Mouse (Mus musculus) forebrain, embryonic 15.5 days (tissue): Measurements from ENCODE around the gene Kcna5. TPM values are rescaled to one million over a fixed set of nuclear protein-coding genes. Genes with fewer than 3 reads are reported as not detected.

Source experiments
- ATAC-seq: fragments of 200-750 bp; cut with Nextera tagmentation; replicated peaks from 2 replicates; pipeline ENCODE4 v1.8.0; 2017; ENCODE audit warnings: mild to moderate bottlenecking, moderate TSS enrichment, moderate library complexity
- H3K27ac ChIP-seq: fragments of 300-500 bp; sonication (generic); replicated peaks from 2 replicates; pipeline ENCODE4 v1.5.1; 2015; ENCODE audit warnings: mild to moderate bottlenecking, inconsistent platforms
- H3K27me3 ChIP-seq: fragments of 300-500 bp; sonication (generic); 2 replicates; pipeline ENCODE4 v1.6.1; 2015; ENCODE audit warnings: inconsistent platforms
- H3K36me3 ChIP-seq: fragments of 300-500 bp; sonication (generic); 2 replicates; pipeline ENCODE4 v1.6.1; 2015; ENCODE audit warnings: mild to moderate bottlenecking, inconsistent platforms
- H3K4me1 ChIP-seq: fragments of 300-500 bp; sonication (generic); 2 replicates; pipeline ENCODE4 v1.6.1; 2015; ENCODE audit warnings: inconsistent platforms
- H3K4me2 ChIP-seq: fragments of 300-500 bp; sonication (generic); replicated peaks from 2 replicates; pipeline ENCODE4 v1.6.1; 2015; ENCODE audit warnings: mild to moderate bottlenecking, inconsistent platforms
- H3K4me3 ChIP-seq: fragments of 300-500 bp; sonication (generic); 2 replicates; pipeline ENCODE4 v1.5.1; 2015; ENCODE audit warnings: mild to moderate bottlenecking, inconsistent platforms
- H3K9ac ChIP-seq: fragments of 300-500 bp; sonication (generic); replicated peaks from 2 replicates; pipeline ENCODE4 v1.6.1; 2015; ENCODE audit warnings: mild to moderate bottlenecking, inconsistent platforms
- H3K9me3 ChIP-seq: fragments of 300-500 bp; sonication (generic); 2 replicates; pipeline ENCODE4 v1.6.1; 2016; ENCODE audit warnings: inconsistent platforms
- WGBS: fragments of 180-500 bp; shearing (Covaris S2); methylation state at CpG from one replicate; pipeline ENCODE4 v1.1.7; 2015; ENCODE audit warnings: mixed read lengths; 5-methylcytosine and 5-hydroxymethylcytosine counted together
- polyA plus RNA-seq: library from polyadenylated mRNA; unstranded; fragments of >200 nt; fragmentation: Nextera tagmentation; extraction: Ambion mirVana; gene quantifications from 2 replicates; pipeline ENCODE4 v1.2.1, GENCODE M21; 2015

Kcna5 gene
- polyA plus RNA-seq, result 1.3 and 2.4 TPM in 2 replicates

DNA sequence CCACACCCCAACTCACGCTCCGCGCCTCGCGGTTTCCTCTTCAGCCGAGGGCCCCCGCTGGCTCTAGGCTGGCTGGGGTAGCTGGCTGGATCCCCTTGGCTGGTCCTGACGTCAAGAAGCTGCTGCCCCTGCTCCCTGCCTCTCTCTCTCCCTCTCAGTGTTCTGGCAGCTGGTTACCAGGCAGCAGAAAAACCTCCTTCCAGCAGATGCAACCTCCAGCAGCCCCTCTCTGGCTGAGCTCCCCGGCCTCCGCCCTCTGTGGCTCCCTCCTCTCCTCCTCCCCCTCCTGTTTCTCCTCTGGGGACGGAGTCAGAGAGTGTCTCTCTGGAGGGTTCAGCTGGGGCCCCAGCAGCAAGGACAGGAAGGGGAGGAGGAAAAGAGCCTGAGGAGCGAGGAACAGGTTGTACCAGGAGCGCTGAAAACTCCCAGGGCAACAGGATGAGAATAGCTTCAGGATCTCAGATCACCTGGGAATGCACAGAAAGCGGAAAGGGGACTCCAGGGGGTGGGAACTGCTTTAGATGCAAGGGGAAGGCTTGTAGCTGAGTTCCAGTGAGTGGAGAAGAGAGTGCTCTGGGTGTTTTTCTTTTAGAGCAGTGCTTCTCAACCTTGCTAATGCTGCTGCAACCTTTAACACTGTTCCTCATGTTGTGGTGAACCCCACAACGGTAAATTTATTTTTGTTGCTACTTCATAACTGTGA, at the start of gene Kcna5:
Gene Kcna5 (minus strand): TSS at position 205 of the 703 bp plus-strand sequence.
- Histone ChIP-seq H3K4me2 (peak within 1 kb of the TSS; percentile 41), H3K4me3 (peak within 1 kb of the TSS; percentile 19), H3K36me3 (no peaks in the 10 kb centered on the region), H3K4me1 (peaks cover 9% of the 10 kb centered on the region), H3K9me3 (no peaks in the 10 kb centered on the region), H3K9ac (0 out of 2 replicates have a peak within 1 kb of the TSS, but pooled peaks have one; percentile 7), H3K27me3 (peaks cover 13% of the 10 kb centered on the region; the same call in 1 of the 2 replicates), H3K27ac (peak within 1 kb of the TSS; percentile 31; the same call in 1 of the 2 replicates)
- peak; percentile 82 for ATAC-seq
- 3% methylated on average over 14 of the region's 15 CpGs for WGBS

- no peak for ATAC-seq
- Histone ChIP-seq H3K27ac (no peak overlapping the region), H3K4me1 (peaks cover 4% of the 10 kb centered on the region; the same call in 1 of the 2 replicates), H3K4me2 (no peak overlapping the region), H3K36me3 (no peaks in the 10 kb centered on the region), H3K4me3 (no peak overlapping the region), H3K27me3 (no peaks in the 10 kb centered on the region), H3K9me3 (no peaks in the 10 kb centered on the region), H3K9ac (no peak overlapping the region)
- 67% methylated on average over 7 of the region's 7 CpGs for WGBS
These were observed 47.9 kb upstream of the Kcna5 start for GRCm38 (mm10) chr6:126583075-126583474.

DNA sequence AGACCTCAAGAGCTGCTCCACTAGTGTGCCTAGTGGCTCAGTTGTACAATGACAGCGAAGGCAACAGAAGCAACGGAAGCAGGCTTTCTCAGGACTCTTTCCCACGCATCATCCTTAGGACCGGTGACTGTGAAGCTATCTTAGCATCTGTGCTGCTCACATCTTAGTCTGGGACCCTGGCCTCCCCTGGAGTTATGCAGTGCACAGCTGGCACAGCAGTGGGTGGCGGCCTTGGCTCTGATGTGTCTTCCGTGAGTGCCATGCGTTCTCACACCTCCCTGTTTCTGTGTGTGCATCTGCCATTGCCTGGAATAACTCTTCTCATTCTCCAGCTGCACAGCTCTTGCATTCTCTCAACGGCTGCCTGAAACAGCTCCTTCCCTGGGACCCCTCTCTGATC, 46.4 kb upstream of the Kcna5 start:
- Histone ChIP-seq H3K9me3 (no peaks in the 10 kb centered on the region), H3K36me3 (no peaks in the 10 kb centered on the region), H3K4me2 (no peak overlapping the region), H3K4me3 (no peak overlapping the region), H3K4me1 (peaks cover 4% of the 10 kb centered on the region; the same call in 1 of the 2 replicates), H3K27ac (0 out of 2 replicates have a peak overlapping the region, but pooled peaks have one; percentile 9), H3K9ac (no peak overlapping the region), H3K27me3 (no peaks in the 10 kb centered on the region)
- ATAC-seq, result peak; percentile 33; the same call in 1 of the 2 replicates
- 81% methylated on average over 8 of the region's 8 CpGs for WGBS

- Histone ChIP-seq H3K9me3 (no peaks in the 10 kb centered on the region), H3K27me3 (no peaks in the 10 kb centered on the region), H3K27ac (no peak overlapping the region), H3K4me3 (no peak overlapping the region), H3K9ac (no peak overlapping the region), H3K4me2 (no peak overlapping the region), H3K36me3 (no peaks in the 10 kb centered on the region), H3K4me1 (peaks cover 2% of the 10 kb centered on the region; the same call in 1 of the 2 replicates)
- no peak for ATAC-seq
- WGBS, result 79% methylated on average over 3 of the region's 3 CpGs
These were observed 45.4 kb upstream of the Kcna5 start for GRCm38 (mm10) chr6:126580571-126580970.

GRCm38 (mm10) chr6:126577415-126577814, 42.2 kb upstream of the Kcna5 start:
- H3K4me3 ChIP-seq, result no peak overlapping the region
- no peak overlapping the region for H3K27ac ChIP-seq
- no peak overlapping the region for H3K9ac ChIP-seq
- ATAC-seq, result no peak
- H3K4me1 ChIP-seq, result no peaks in the 10 kb centered on the region
- H3K27me3 ChIP-seq, result no peaks in the 10 kb centered on the region
- 85% methylated on average over 3 of the region's 3 CpGs for WGBS
- H3K4me2 ChIP-seq, result no peak overlapping the region
- no peaks in the 10 kb centered on the region for H3K36me3 ChIP-seq
- no peaks in the 10 kb centered on the region for H3K9me3 ChIP-seq

DNA sequence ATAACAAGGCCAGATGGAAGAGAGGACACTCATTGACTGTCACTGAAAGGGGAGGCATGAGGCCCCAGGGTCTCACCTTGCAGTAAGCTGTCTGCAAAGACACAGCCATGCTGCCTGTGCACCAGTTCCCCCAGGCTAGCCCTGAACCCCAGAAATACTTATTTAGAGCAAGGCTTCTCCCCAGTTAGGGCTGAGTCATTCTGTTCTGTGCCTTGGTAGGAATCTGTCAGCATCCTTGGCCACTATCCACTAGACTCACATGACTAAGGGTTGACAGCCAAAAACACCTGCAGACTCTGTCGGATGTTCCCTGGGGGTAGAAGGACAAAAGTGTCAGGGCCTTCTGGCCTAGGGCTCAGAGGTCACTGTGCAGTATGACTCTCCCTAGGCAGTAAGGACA, 41.4 kb upstream of the Kcna5 start:
- no peak for ATAC-seq
- no peaks in the 10 kb centered on the region for H3K4me1 ChIP-seq

GRCm38 (mm10) chr6:126574778-126575177, 39.6 kb upstream of the Kcna5 start:
- H3K9ac ChIP-seq, result no peak overlapping the region
- no peaks in the 10 kb centered on the region for H3K9me3 ChIP-seq
- no peak overlapping the region for H3K4me2 ChIP-seq
- H3K4me1 ChIP-seq, result no peaks in the 10 kb centered on the region
- no peak overlapping the region for H3K27ac ChIP-seq
- no peak for ATAC-seq
- H3K36me3 ChIP-seq, result no peaks in the 10 kb centered on the region
- no peak overlapping the region for H3K4me3 ChIP-seq
- WGBS, result 90% methylated on average over 7 of the region's 7 CpGs
- H3K27me3 ChIP-seq, result no peaks in the 10 kb centered on the region

More for the DNA sequence above, 41.4 kb upstream of the Kcna5 start:
- Histone ChIP-seq H3K4me2 (no peak overlapping the region), H3K9me3 (no peaks in the 10 kb centered on the region), H3K27me3 (no peaks in the 10 kb centered on the region), H3K36me3 (no peaks in the 10 kb centered on the region), H3K27ac (no peak overlapping the region), H3K4me3 (no peak overlapping the region), H3K9ac (no peak overlapping the region)
- WGBS, result 85% methylated on average over 1 of the region's 1 CpGs

GRCm38 (mm10) chr6:126573021-126573420, 37.8 kb upstream of the Kcna5 start:
- Histone ChIP-seq H3K4me3 (no peak overlapping the region), H3K27me3 (no peaks in the 10 kb centered on the region), H3K4me2 (no peak overlapping the region), H3K9ac (no peak overlapping the region), H3K36me3 (no peaks in the 10 kb centered on the region), H3K27ac (no peak overlapping the region), H3K4me1 (no peaks in the 10 kb centered on the region), H3K9me3 (no peaks in the 10 kb centered on the region)
- ATAC-seq, result no peak
- 78% methylated on average over 5 of the region's 5 CpGs for WGBS

- H3K4me3 ChIP-seq, result no peak overlapping the region
- H3K9ac ChIP-seq, result no peak overlapping the region
- 78% methylated on average over 7 of the region's 7 CpGs for WGBS
- H3K27me3 ChIP-seq, result no peaks in the 10 kb centered on the region
- ATAC-seq, result no peak
- no peaks in the 10 kb centered on the region for H3K4me1 ChIP-seq
- H3K36me3 ChIP-seq, result no peaks in the 10 kb centered on the region
- H3K9me3 ChIP-seq, result no peaks in the 10 kb centered on the region
- no peak overlapping the region for H3K4me2 ChIP-seq
- no peak overlapping the region for H3K27ac ChIP-seq
These were observed 34.6 kb upstream of the Kcna5 start for GRCm38 (mm10) chr6:126569809-126570208.

- Histone ChIP-seq H3K27me3 (no peaks in the 10 kb centered on the region), H3K9ac (no peak overlapping the region), H3K4me3 (no peak overlapping the region), H3K36me3 (no peaks in the 10 kb centered on the region), H3K27ac (no peak overlapping the region), H3K4me2 (no peak overlapping the region), H3K9me3 (no peaks in the 10 kb centered on the region), H3K4me1 (no peaks in the 10 kb centered on the region; the same call in 1 of the 2 replicates)
- ATAC-seq, result no peak
- 88% methylated on average over 14 of the region's 14 CpGs for WGBS
These were observed 33.0 kb upstream of the Kcna5 start for GRCm38 (mm10) chr6:126568046-126568830.

- no peak overlapping the region for H3K9ac ChIP-seq
- H3K4me1 ChIP-seq, result no peaks in the 10 kb centered on the region; the same call in 1 of the 2 replicates
- no peaks in the 10 kb centered on the region for H3K27me3 ChIP-seq
- H3K36me3 ChIP-seq, result no peaks in the 10 kb centered on the region
- ATAC-seq, result no peak
- no peak overlapping the region for H3K4me2 ChIP-seq
- H3K4me3 ChIP-seq, result no peak overlapping the region
- H3K27ac ChIP-seq, result no peak overlapping the region
- no peaks in the 10 kb centered on the region for H3K9me3 ChIP-seq
- 87% methylated on average over 9 of the region's 9 CpGs for WGBS
These were observed 32.1 kb upstream of the Kcna5 start for GRCm38 (mm10) chr6:126567326-126567725.

- Histone ChIP-seq H3K4me1 (peaks cover 12% of the 10 kb centered on the region), H3K36me3 (no peaks in the 10 kb centered on the region), H3K27me3 (no peaks in the 10 kb centered on the region), H3K4me2 (no peak overlapping the region), H3K9me3 (no peaks in the 10 kb centered on the region), H3K9ac (no peak overlapping the region), H3K27ac (no peak overlapping the region), H3K4me3 (no peak overlapping the region)
- no peak; the same call in 1 of the 2 replicates for ATAC-seq
- WGBS, result 62% methylated on average over 6 of the region's 6 CpGs
These were observed 29.2 kb upstream of the Kcna5 start for GRCm38 (mm10) chr6:126564376-126564775.
